Mouse (Mus musculus) hindbrain, embryonic 10.5 days (tissue): ENCODE measurements around the gene Ano3. TPM values are rescaled to one million over a fixed set of nuclear protein-coding genes. Genes with fewer than 3 reads are reported as not detected.
A peak's percentile ranks its signal among the peaks of the same experiment; 100 is the strongest.
"Not testable (repeated sequence)": the region's sequence is repeated elsewhere in the genome, so short reads cannot be mapped to it uniquely, and the experiment has no call there.

Source experiments
- DNase-seq: peaks from one replicate; pipeline ENCODE4 v3.0.0-alpha.2; 2017; ENCODE audit warnings: low spot score
- H3K27ac ChIP-seq: fragments of 300-500 bp; sonication (generic); 2 replicates; pipeline ENCODE4 v1.5.1; 2016; ENCODE audit warnings: mild to moderate bottlenecking, moderate library complexity
- H3K27me3 ChIP-seq: fragments of 300-500 bp; sonication (generic); 2 replicates; pipeline ENCODE4 v1.6.1; 2016; ENCODE audit warnings: mild to moderate bottlenecking; ENCODE audit not compliant: poor library complexity, insufficient read depth, severe bottlenecking
- H3K36me3 ChIP-seq: fragments of 300-500 bp; sonication (generic); 2 replicates; pipeline ENCODE4 v1.6.1; 2016; ENCODE audit warnings: mild to moderate bottlenecking, moderate library complexity
- H3K4me1 ChIP-seq: fragments of 300-500 bp; sonication (generic); replicated peaks from 2 replicates; pipeline ENCODE4 v1.6.1; 2016; ENCODE audit warnings: mild to moderate bottlenecking
- H3K4me3 ChIP-seq: fragments of 300-500 bp; sonication (generic); 2 replicates; pipeline ENCODE4 v1.5.1; 2016; ENCODE audit warnings: mild to moderate bottlenecking, moderate library complexity
- H3K9me3 ChIP-seq: fragments of 300-500 bp; sonication (generic); 2 replicates; pipeline ENCODE4 v1.6.1; 2016; ENCODE audit warnings: mild to moderate bottlenecking, moderate library complexity
- WGBS: fragments of 180-500 bp; shearing (Covaris S2); methylation state at CpG from one replicate; pipeline ENCODE4 v1.1.7; 2016; 5-methylcytosine and 5-hydroxymethylcytosine counted together
- polyA plus RNA-seq: library from polyadenylated mRNA; unstranded; fragments of >200 nt; fragmentation: Nextera tagmentation; extraction: Ambion mirVana; gene quantifications from 2 replicates; pipeline ENCODE4 v1.2.1, GENCODE M21; 2016

Ano3 gene
- 1.3 and 1.7 TPM in 2 replicates for polyA plus RNA-seq

GRCm38 (mm10) chr2:110950823-110951222 is at the start of gene Ano3:
TSS of gene Ano3 (minus strand) at chr2:110950923.
- not testable (repeated sequence) for H3K36me3 ChIP-seq, H3K27me3 ChIP-seq, DNase-seq, H3K9me3 ChIP-seq
- Histone ChIP-seq H3K4me1 (peaks cover 12% of the 10 kb centered on the region), H3K27ac (peak within 1 kb of the TSS; percentile 60), H3K4me3 (peak within 1 kb of the TSS; percentile 52)

- no peak for DNase-seq
- no peaks in the 10 kb centered on the region for H3K36me3 ChIP-seq
- 86% methylated on average over 1 of the region's 1 CpGs for WGBS
Observed at GRCm38 (mm10) chr2:110990071-110990470, 39.3 kb upstream of the Ano3 start.

GRCm38 (mm10) chr2:110989539-110989938 is 38.8 kb upstream of the Ano3 start:
- Histone ChIP-seq H3K9me3 (no peaks in the 10 kb centered on the region), H3K27ac (no peak overlapping the region), H3K4me1 (no peaks in the 10 kb centered on the region), H3K27me3 (no peaks in the 10 kb centered on the region), H3K36me3 (no peaks in the 10 kb centered on the region), H3K4me3 (no peak overlapping the region)
- DNase-seq = no peak
- WGBS = 91% methylated on average over 4 of the region's 4 CpGs

More at GRCm38 (mm10) chr2:110990071-110990470, 39.3 kb upstream of the Ano3 start:
- Histone ChIP-seq H3K4me1 (no peaks in the 10 kb centered on the region), H3K27ac (no peak overlapping the region), H3K27me3 (no peaks in the 10 kb centered on the region), H3K9me3 (no peaks in the 10 kb centered on the region), H3K4me3 (no peak overlapping the region)

- no peaks in the 10 kb centered on the region for H3K27me3 ChIP-seq
- no peak overlapping the region for H3K4me3 ChIP-seq
- no peak for DNase-seq
- H3K27ac ChIP-seq = no peak overlapping the region
- H3K9me3 ChIP-seq = no peaks in the 10 kb centered on the region
- no peaks in the 10 kb centered on the region for H3K36me3 ChIP-seq
- WGBS = 66% methylated on average over 2 of the region's 2 CpGs
- no peaks in the 10 kb centered on the region for H3K4me1 ChIP-seq
Observed at GRCm38 (mm10) chr2:110985853-110986271, 35.1 kb upstream of the Ano3 start.

GRCm38 (mm10) chr2:110981733-110982132 is 31.0 kb upstream of the Ano3 start:
- H3K27ac ChIP-seq = no peak overlapping the region
- no peaks in the 10 kb centered on the region for H3K4me1 ChIP-seq
- WGBS = 44% methylated on average over 1 of the region's 1 CpGs
- no peaks in the 10 kb centered on the region for H3K27me3 ChIP-seq
- no peaks in the 10 kb centered on the region for H3K36me3 ChIP-seq
- H3K4me3 ChIP-seq = no peak overlapping the region
- H3K9me3 ChIP-seq = no peaks in the 10 kb centered on the region
- no peak for DNase-seq

GRCm38 (mm10) chr2:110979610-110980009 is 28.9 kb upstream of the Ano3 start:
- Histone ChIP-seq H3K9me3 (no peaks in the 10 kb centered on the region), H3K4me1 (no peaks in the 10 kb centered on the region), H3K27ac (no peak overlapping the region), H3K36me3 (no peaks in the 10 kb centered on the region), H3K4me3 (no peak overlapping the region), H3K27me3 (no peaks in the 10 kb centered on the region)
- 90% methylated on average over 2 of the region's 2 CpGs for WGBS
- DNase-seq = no peak

- no peak for DNase-seq
- no peaks in the 10 kb centered on the region for H3K9me3 ChIP-seq
- no peaks in the 10 kb centered on the region for H3K27me3 ChIP-seq
- no peaks in the 10 kb centered on the region for H3K4me1 ChIP-seq
- H3K27ac ChIP-seq = no peak overlapping the region
- no peaks in the 10 kb centered on the region for H3K36me3 ChIP-seq
- H3K4me3 ChIP-seq = no peak overlapping the region
- WGBS = 84% methylated on average over 2 of the region's 2 CpGs
Observed at GRCm38 (mm10) chr2:110976871-110977270, 26.1 kb upstream of the Ano3 start.

GRCm38 (mm10) chr2:110970158-110970557 is 19.4 kb upstream of the Ano3 start:
- Histone ChIP-seq H3K27me3 (no peaks in the 10 kb centered on the region), H3K4me1 (no peaks in the 10 kb centered on the region), H3K27ac (no peak overlapping the region), H3K9me3 (no peaks in the 10 kb centered on the region), H3K36me3 (no peaks in the 10 kb centered on the region), H3K4me3 (no peak overlapping the region)
- WGBS = 95% methylated on average over 2 of the region's 2 CpGs
- no peak for DNase-seq

- no peak overlapping the region for H3K4me3 ChIP-seq
- H3K4me1 ChIP-seq = no peaks in the 10 kb centered on the region
- DNase-seq = no peak
- 95% methylated on average over 3 of the region's 3 CpGs for WGBS
- no peaks in the 10 kb centered on the region for H3K27me3 ChIP-seq
- no peak overlapping the region for H3K27ac ChIP-seq
- no peaks in the 10 kb centered on the region for H3K9me3 ChIP-seq
- no peaks in the 10 kb centered on the region for H3K36me3 ChIP-seq
Observed at GRCm38 (mm10) chr2:110965398-110965797, 14.7 kb upstream of the Ano3 start.

GRCm38 (mm10) chr2:110950432-110950803 is 305 bp downstream of the Ano3 start:
- H3K27ac ChIP-seq = peak overlapping the region; percentile 60
- peak overlapping the region; percentile 52 for H3K4me3 ChIP-seq
- DNase-seq = no peak
- H3K27me3 ChIP-seq = no peaks in the 10 kb centered on the region
- H3K9me3 ChIP-seq = no peaks in the 10 kb centered on the region
- H3K4me1 ChIP-seq = peaks cover 12% of the 10 kb centered on the region
- WGBS = 65% methylated on average over 3 of the region's 3 CpGs
- H3K36me3 ChIP-seq = no peaks in the 10 kb centered on the region

- 10% methylated on average over 20 of the region's 20 CpGs for WGBS
- no peaks in the 10 kb centered on the region for H3K36me3 ChIP-seq
- peaks cover 12% of the 10 kb centered on the region for H3K4me1 ChIP-seq
- peak; percentile 74 for DNase-seq
- H3K4me3 ChIP-seq = peak overlapping the region; percentile 52
- H3K27me3 ChIP-seq = no peaks in the 10 kb centered on the region
- peak overlapping the region; percentile 60 for H3K27ac ChIP-seq
- no peaks in the 10 kb centered on the region for H3K9me3 ChIP-seq
Observed at GRCm38 (mm10) chr2:110949679-110950431, 868 bp downstream of the Ano3 start.

GRCm38 (mm10) chr2:110945171-110945570 is 5.6 kb downstream of the Ano3 start:
- no peak for DNase-seq
- Histone ChIP-seq H3K36me3 (no peaks in the 10 kb centered on the region), H3K4me1 (peaks cover 9% of the 10 kb centered on the region), H3K27me3 (no peaks in the 10 kb centered on the region), H3K4me3 (no peak overlapping the region), H3K27ac (no peak overlapping the region), H3K9me3 (no peaks in the 10 kb centered on the region)
- 79% methylated on average over 1 of the region's 1 CpGs for WGBS

GRCm38 (mm10) chr2:110935691-110936090 is 15.0 kb downstream of the Ano3 start:
- no peaks in the 10 kb centered on the region for H3K36me3 ChIP-seq
- H3K4me3 ChIP-seq = no peak overlapping the region
- no peak for DNase-seq
- H3K4me1 ChIP-seq = no peaks in the 10 kb centered on the region
- no peaks in the 10 kb centered on the region for H3K27me3 ChIP-seq
- no peak overlapping the region for H3K27ac ChIP-seq
- H3K9me3 ChIP-seq = no peaks in the 10 kb centered on the region

GRCm38 (mm10) chr2:110929126-110929525 is 21.6 kb downstream of the Ano3 start:
- DNase-seq = no peak
- H3K36me3 ChIP-seq = no peaks in the 10 kb centered on the region
- no peak overlapping the region for H3K4me3 ChIP-seq
- no peaks in the 10 kb centered on the region for H3K9me3 ChIP-seq
- H3K27me3 ChIP-seq = no peaks in the 10 kb centered on the region
- no peak overlapping the region for H3K27ac ChIP-seq
- H3K4me1 ChIP-seq = no peaks in the 10 kb centered on the region
